Mouse (Mus musculus): ENCODE data around the gene Gucd1. TPM values are rescaled to one million over a fixed set of nuclear protein-coding genes. Genes with fewer than 3 reads are reported as not detected.

Gucd1 gene
- polyA plus RNA-seq, 1 experiment from 2014 or later = 39.8 TPM

GRCm38 (mm10) chr10:75334175-75334574 lies 183.6 kb downstream of the Gucd1 start:
- H3K36me3 ChIP-seq = no peaks in the 10 kb centered on the region
- H3K4me1 ChIP-seq (replicated peaks) = no peaks in the 10 kb centered on the region
- no peak overlapping the region for H3K27ac ChIP-seq
- H3K9ac ChIP-seq = no peak overlapping the region
- no peak overlapping the region for H3K4me3 ChIP-seq (replicated peaks)
- no peaks in the 10 kb centered on the region for H3K9me3 ChIP-seq
- H3K27me3 ChIP-seq (replicated peaks) = no peaks in the 10 kb centered on the region; the same call in 1 of the 2 replicates
- ATAC-seq = no peak
- H3K4me2 ChIP-seq (replicated peaks) = no peak overlapping the region
- 59% methylated on average over 7 of the region's 7 CpGs for WGBS

- Histone ChIP-seq H3K9ac (no peak overlapping the region), H3K4me1 (replicated peaks) (no peaks in the 10 kb centered on the region), H3K4me2 (replicated peaks) (no peak overlapping the region), H3K27ac (no peak overlapping the region), H3K4me3 (replicated peaks) (no peak overlapping the region), H3K9me3 (no peaks in the 10 kb centered on the region), H3K36me3 (no peaks in the 10 kb centered on the region), H3K27me3 (replicated peaks) (no peaks in the 10 kb centered on the region; the same call in 1 of the 2 replicates)
- WGBS = 91% methylated on average over 23 of the region's 23 CpGs
- no peak for ATAC-seq
These were observed 184.5 kb downstream of the Gucd1 start for GRCm38 (mm10) chr10:75333176-75333776.

GRCm38 (mm10) chr10:75332268-75332667 lies 185.5 kb downstream of the Gucd1 start:
- H3K27ac ChIP-seq = no peak overlapping the region
- H3K36me3 ChIP-seq = no peaks in the 10 kb centered on the region
- no peaks in the 10 kb centered on the region; the same call in 1 of the 2 replicates for H3K27me3 ChIP-seq (replicated peaks)
- no peak overlapping the region for H3K4me3 ChIP-seq (replicated peaks)
- no peak overlapping the region for H3K9ac ChIP-seq
- no peak for ATAC-seq
- no peaks in the 10 kb centered on the region for H3K4me1 ChIP-seq (replicated peaks)
- no peak overlapping the region for H3K4me2 ChIP-seq (replicated peaks)
- 90% methylated on average over 3 of the region's 3 CpGs for WGBS
- H3K9me3 ChIP-seq = no peaks in the 10 kb centered on the region

GRCm38 (mm10) chr10:75328201-75328704 lies 189.5 kb downstream of the Gucd1 start:
- no peaks in the 10 kb centered on the region for H3K9me3 ChIP-seq
- no peaks in the 10 kb centered on the region for H3K27me3 ChIP-seq (replicated peaks)
- no peaks in the 10 kb centered on the region for H3K36me3 ChIP-seq
- no peak overlapping the region for H3K9ac ChIP-seq
- no peaks in the 10 kb centered on the region for H3K4me1 ChIP-seq (replicated peaks)
- H3K4me3 ChIP-seq (replicated peaks) = no peak overlapping the region
- 53% methylated on average over 4 of the region's 4 CpGs for WGBS
- no peak overlapping the region for H3K27ac ChIP-seq
- no peak for ATAC-seq
- H3K4me2 ChIP-seq (replicated peaks) = no peak overlapping the region

- no peak for ATAC-seq
- Histone ChIP-seq H3K27me3 (replicated peaks) (no peaks in the 10 kb centered on the region), H3K9ac (no peak overlapping the region), H3K4me3 (replicated peaks) (no peak overlapping the region), H3K4me2 (replicated peaks) (no peak overlapping the region), H3K27ac (no peak overlapping the region), H3K4me1 (replicated peaks) (no peaks in the 10 kb centered on the region), H3K36me3 (no peaks in the 10 kb centered on the region), H3K9me3 (no peaks in the 10 kb centered on the region)
- 69% methylated on average over 11 of the region's 11 CpGs for WGBS
These were observed 190.7 kb downstream of the Gucd1 start for GRCm38 (mm10) chr10:75327081-75327480.

GRCm38 (mm10) chr10:75326553-75326952 lies 191.2 kb downstream of the Gucd1 start:
- H3K27me3 ChIP-seq (replicated peaks) = no peaks in the 10 kb centered on the region
- H3K4me2 ChIP-seq (replicated peaks) = no peak overlapping the region
- H3K36me3 ChIP-seq = no peaks in the 10 kb centered on the region
- ATAC-seq = no peak
- H3K27ac ChIP-seq = no peak overlapping the region
- H3K9me3 ChIP-seq = no peaks in the 10 kb centered on the region
- WGBS = 74% methylated on average over 3 of the region's 3 CpGs
- H3K4me1 ChIP-seq (replicated peaks) = no peaks in the 10 kb centered on the region
- no peak overlapping the region for H3K9ac ChIP-seq
- no peak overlapping the region for H3K4me3 ChIP-seq (replicated peaks)

- no peaks in the 10 kb centered on the region for H3K27me3 ChIP-seq (replicated peaks)
- 91% methylated on average over 23 of the region's 23 CpGs for WGBS
- H3K4me3 ChIP-seq (replicated peaks) = no peak overlapping the region
- H3K36me3 ChIP-seq = no peaks in the 10 kb centered on the region
- no peaks in the 10 kb centered on the region for H3K9me3 ChIP-seq
- H3K9ac ChIP-seq = no peak overlapping the region
- no peak for ATAC-seq
- no peak overlapping the region for H3K4me2 ChIP-seq (replicated peaks)
- no peaks in the 10 kb centered on the region for H3K4me1 ChIP-seq (replicated peaks)
- no peak overlapping the region for H3K27ac ChIP-seq
These were observed 192.0 kb downstream of the Gucd1 start for GRCm38 (mm10) chr10:75325821-75326220.

GRCm38 (mm10) chr10:75324391-75324790 lies 193.4 kb downstream of the Gucd1 start:
- Histone ChIP-seq H3K4me2 (replicated peaks) (no peak overlapping the region), H3K9ac (no peak overlapping the region), H3K9me3 (no peaks in the 10 kb centered on the region), H3K27ac (no peak overlapping the region), H3K27me3 (replicated peaks) (peaks cover 6% of the 10 kb centered on the region), H3K36me3 (no peaks in the 10 kb centered on the region), H3K4me1 (replicated peaks) (no peaks in the 10 kb centered on the region), H3K4me3 (replicated peaks) (no peak overlapping the region)
- no peak for ATAC-seq
- WGBS = 77% methylated on average over 10 of the region's 10 CpGs

- Histone ChIP-seq H3K36me3 (no peaks in the 10 kb centered on the region), H3K4me2 (replicated peaks) (no peak overlapping the region), H3K4me3 (replicated peaks) (no peak overlapping the region), H3K9ac (no peak overlapping the region), H3K27ac (no peak overlapping the region), H3K27me3 (replicated peaks) (peaks cover 10% of the 10 kb centered on the region), H3K4me1 (replicated peaks) (no peaks in the 10 kb centered on the region), H3K9me3 (no peaks in the 10 kb centered on the region)
- ATAC-seq = no peak
- 81% methylated on average over 8 of the region's 8 CpGs for WGBS
These were observed 193.8 kb downstream of the Gucd1 start for GRCm38 (mm10) chr10:75323986-75324385.

- Histone ChIP-seq H3K9ac (no peak overlapping the region), H3K4me1 (replicated peaks) (no peaks in the 10 kb centered on the region), H3K9me3 (no peaks in the 10 kb centered on the region), H3K36me3 (no peaks in the 10 kb centered on the region), H3K27me3 (replicated peaks) (peaks cover 15% of the 10 kb centered on the region), H3K4me2 (replicated peaks) (no peak overlapping the region), H3K27ac (no peak overlapping the region), H3K4me3 (replicated peaks) (no peak overlapping the region)
- ATAC-seq = no peak
- WGBS = 57% methylated on average over 6 of the region's 6 CpGs
These were observed 194.8 kb downstream of the Gucd1 start for GRCm38 (mm10) chr10:75322966-75323365.

- Histone ChIP-seq H3K27ac (no peak overlapping the region), H3K36me3 (no peaks in the 10 kb centered on the region), H3K4me1 (replicated peaks) (peaks cover 8% of the 10 kb centered on the region), H3K4me3 (replicated peaks) (no peak overlapping the region), H3K27me3 (replicated peaks) (peaks cover 21% of the 10 kb centered on the region), H3K9me3 (no peaks in the 10 kb centered on the region), H3K4me2 (replicated peaks) (no peak overlapping the region), H3K9ac (no peak overlapping the region)
- 64% methylated on average over 4 of the region's 4 CpGs for WGBS
- no peak for ATAC-seq
These were observed 197.5 kb downstream of the Gucd1 start for GRCm38 (mm10) chr10:75320321-75320720.

GRCm38 (mm10) chr10:75318206-75318605 lies 199.6 kb downstream of the Gucd1 start:
- Histone ChIP-seq H3K4me1 (replicated peaks) (peaks cover 12% of the 10 kb centered on the region), H3K9ac (no peak overlapping the region), H3K9me3 (no peaks in the 10 kb centered on the region), H3K27ac (no peak overlapping the region), H3K4me3 (replicated peaks) (peak overlapping the region; percentile 51), H3K36me3 (no peaks in the 10 kb centered on the region), H3K27me3 (replicated peaks) (peaks cover 21% of the 10 kb centered on the region), H3K4me2 (replicated peaks) (peak overlapping the region; percentile 85)
- ATAC-seq = no peak
- WGBS = 74% methylated on average over 6 of the region's 6 CpGs
